Mouse (Mus musculus): ENCODE data around the gene Gm4450. TPM values are rescaled to one million over a fixed set of nuclear protein-coding genes. Genes with fewer than 3 reads are reported as not detected.

Gm4450 gene
- polyA plus RNA-seq, 1 experiment from 2014 or later, result not detected

Other genes with a start within 250 kb of the Gm4450 start
- not detected in 2 replicates for gene Reg4, start 235.0 kb downstream of the Gm4450 start, polyA plus RNA-seq (2014; fragmentation: Nextera tagmentation; extraction: Ambion mirVana)
- 1.2 and 1.6 TPM in 2 replicates for gene Hmgcs2, start 176.7 kb downstream of the Gm4450 start, polyA plus RNA-seq (2014; fragmentation: Nextera tagmentation; extraction: Ambion mirVana)
- 212 and 230 TPM in 2 replicates for gene Phgdh, start 117.1 kb downstream of the Gm4450 start, polyA plus RNA-seq (2014; fragmentation: Nextera tagmentation; extraction: Ambion mirVana)
- gene Zfp697, start 74.7 kb downstream of the Gm4450 start, polyA plus RNA-seq (2014; fragmentation: Nextera tagmentation; extraction: Ambion mirVana), result 9.1 and 10.2 TPM in 2 replicates
- not detected in 2 replicates for gene Hsd3b4, start 53.4 kb upstream of the Gm4450 start, polyA plus RNA-seq (2014; fragmentation: Nextera tagmentation; extraction: Ambion mirVana)
- gene Gm10681, start 131.7 kb upstream of the Gm4450 start, polyA plus RNA-seq (2014; fragmentation: Nextera tagmentation; extraction: Ambion mirVana), result not detected in 2 replicates
- not detected in 2 replicates for gene Hsd3b5, start 173.1 kb upstream of the Gm4450 start, polyA plus RNA-seq (2014; fragmentation: Nextera tagmentation; extraction: Ambion mirVana)